Mouse (Mus musculus) kidney, adult 2 months (tissue): ENCODE data around the gene Ciao2b.

ENCODE experiments used
- CTCF ChIP-seq: fragments of 200-500 bp; conservative IDR thresholded peaks from 2 replicates; pipeline ENCODE4 v1.5.1; 2011; ENCODE audit warnings: low read depth, mild to moderate bottlenecking, control low read depth, low read length, moderate library complexity, mixed read lengths; ENCODE audit not compliant: insufficient read depth, insufficient read length
- POLR2A ChIP-seq: fragments of 200-500 bp; IDR thresholded peaks from one replicate; pipeline ENCODE4 v1.6.1; 2011; ENCODE audit warnings: low read depth, low read length, control low read depth

- TF ChIP-seq POLR2A (no peak), CTCF (no peak)
These were observed 35.4 kb downstream of the Ciao2b start for GRCm38 (mm10) chr8:104606329-104606728.
